Mouse (Mus musculus) forelimb bud, embryonic 11.5 days (tissue): Measurements from ENCODE around the gene Rab37.

ENCODE experiments used
- DNase-seq: peaks from one replicate; pipeline ENCODE4 v3.0.0-alpha.2; 2012; ENCODE audit warnings: low read depth, low spot score

Rab37 gene

DNA sequence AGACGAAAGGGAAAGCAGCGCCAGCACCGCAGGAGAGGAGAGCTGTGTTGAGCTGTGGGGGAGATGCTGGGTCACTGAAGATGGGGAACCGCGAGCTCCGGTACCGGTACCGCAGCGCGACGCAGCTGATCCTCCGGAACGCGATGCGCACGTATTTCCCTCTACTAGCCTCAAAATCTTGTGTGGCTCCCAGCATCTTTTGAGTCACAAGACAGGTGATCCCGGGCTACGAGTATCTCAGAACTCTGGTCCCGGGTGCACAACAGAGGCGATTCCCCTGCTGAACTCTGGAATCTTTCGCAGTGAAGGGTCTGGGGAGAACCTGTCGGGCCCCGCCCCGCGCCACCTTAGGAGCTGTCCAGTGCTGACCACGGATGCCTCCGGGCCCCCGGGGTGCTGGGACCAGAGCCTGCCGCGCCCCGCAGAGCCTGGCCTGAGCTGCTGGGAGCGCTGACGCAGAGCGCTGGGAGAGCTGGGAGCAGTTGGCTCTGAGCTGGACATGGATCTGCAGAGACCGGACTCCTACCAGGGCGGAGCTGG lies at the start of gene Rab37:
Gene Rab37, plus strand, starts transcription at position 70 of the 540 bp plus-strand sequence.
- DNase-seq = no peak

DNA sequence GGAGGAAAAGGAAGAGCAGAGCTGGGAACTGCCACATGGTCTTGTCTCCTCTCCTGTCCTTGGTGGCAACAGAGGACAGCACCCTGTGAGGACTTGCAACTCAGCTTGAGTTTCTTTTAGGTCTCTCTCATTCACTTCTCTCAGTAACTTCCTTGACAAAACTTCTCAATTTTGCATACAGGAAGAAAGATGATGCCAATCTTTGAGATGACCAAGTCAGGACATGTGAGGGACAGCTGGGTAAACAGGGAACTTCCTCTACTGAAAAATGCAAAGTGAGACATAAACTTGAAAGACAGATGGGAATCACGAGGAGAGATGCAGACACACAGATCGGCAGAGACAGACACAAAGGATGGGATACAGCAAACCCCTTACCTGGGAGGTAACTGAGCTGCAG lies 43.0 kb upstream of the Rab37 start, which contains the start of gene Cd300ld3:
Gene Cd300ld3, minus strand, starts transcription at position 151 of the 400 bp plus-strand sequence.
- DNase-seq = no peak

DNA sequence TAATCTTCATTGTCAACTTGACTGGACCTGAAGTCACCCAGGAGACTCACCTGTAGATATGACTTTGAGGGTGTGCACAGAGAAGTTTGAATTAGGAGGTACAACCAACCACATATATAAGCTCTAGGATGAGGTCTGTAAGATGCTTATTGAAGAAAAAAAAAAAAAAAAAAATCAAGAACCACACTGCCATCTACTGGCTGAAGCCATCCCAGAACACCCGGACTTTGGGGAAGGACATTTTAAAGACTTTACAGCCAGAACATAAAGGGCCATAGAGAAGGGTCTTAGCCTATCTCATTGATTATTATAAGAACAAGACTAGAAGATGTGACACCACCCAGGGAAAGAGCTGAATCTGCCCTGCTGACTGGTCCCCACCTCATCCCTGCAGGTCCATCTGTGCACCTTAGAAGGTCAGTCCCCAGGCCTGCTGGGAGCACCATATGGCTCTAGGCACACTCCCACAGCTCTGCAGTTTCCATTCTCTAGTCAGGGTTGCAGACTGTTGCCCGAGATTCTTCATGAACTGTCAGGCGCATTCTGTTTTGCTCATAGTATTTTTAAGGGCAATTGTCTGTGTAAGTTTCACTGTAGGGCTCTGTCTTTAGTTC lies 41.8 kb upstream of the Rab37 start:
- DNase-seq = no peak

DNA sequence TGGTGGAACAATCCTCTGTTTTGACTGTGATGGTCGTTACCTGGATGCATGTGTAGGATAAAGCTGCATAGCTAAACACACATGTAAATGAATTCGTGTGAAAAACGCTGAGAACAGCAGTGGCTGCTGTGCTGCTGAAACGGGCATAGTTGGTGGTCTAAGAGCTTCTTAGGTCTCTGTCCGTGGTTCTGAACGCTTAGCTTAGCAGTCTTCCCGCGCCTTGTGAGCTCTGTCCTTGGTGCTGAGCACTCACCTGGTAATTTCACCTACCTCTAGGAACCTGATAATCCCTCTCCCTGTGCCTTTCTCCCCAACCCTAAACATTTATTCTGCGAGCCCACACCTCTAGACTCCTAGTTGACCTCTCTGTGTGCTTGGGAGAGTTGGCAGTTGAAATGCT lies 39.0 kb upstream of the Rab37 start:
- peak; percentile 88 for DNase-seq

DNA sequence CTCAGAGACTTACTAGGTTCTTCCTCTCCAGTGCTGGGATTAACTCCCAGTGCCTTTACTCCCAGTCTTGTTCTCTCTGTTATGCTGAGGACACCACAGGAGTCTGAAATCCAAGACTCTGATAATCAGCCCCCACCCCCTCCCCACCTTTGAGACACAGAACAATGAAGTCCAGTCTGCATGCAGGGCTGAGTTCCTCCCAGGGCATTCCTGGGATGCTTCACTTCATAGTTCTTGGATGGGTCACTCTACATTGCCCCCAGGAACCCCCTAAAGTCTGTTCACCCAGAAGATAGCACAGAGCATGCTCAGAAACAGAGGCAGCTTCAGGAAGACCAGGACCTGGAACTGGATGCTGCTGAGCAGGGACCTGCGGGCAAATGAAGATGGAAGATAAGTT lies 38.2 kb upstream of the Rab37 start:
- no peak for DNase-seq

DNA sequence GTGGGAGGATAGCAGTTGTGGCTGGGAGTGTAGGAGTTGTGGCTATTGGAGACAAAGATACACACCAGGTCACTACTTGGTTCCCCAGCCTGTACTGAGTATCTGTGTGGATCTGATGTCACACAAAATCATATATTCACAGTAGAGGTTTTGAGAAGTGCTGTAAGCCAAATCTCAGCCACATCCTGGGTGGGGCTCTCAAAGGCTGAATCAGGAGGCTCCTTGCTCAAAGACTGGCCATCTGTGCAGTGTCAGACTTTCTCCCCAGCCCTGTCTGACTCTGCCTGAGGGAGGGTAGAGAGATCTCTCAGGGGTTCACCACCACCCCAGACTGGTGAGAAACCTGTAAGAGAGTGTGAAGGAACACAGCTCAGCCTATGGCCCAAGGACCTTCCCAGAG lies 36.7 kb upstream of the Rab37 start:
- no peak for DNase-seq

DNA sequence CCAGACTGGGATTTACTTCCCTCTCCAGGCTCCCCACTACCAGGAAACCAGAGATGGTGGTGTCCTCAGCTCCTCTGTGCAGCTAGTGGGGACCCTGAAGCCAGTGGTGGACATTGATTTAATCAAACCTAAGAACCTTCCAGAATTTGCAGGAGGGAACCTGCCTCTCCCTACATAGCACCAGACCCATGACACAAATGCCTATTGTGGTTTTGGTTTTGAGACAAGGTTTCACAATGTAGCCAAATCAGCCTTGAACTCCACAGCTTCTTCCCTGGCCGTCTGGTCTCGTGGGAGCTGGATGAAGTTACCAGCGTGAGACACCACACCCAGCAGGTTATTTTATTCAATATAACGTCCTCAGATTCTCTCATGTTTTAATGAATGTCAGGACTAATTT lies 32.5 kb upstream of the Rab37 start:
- DNase-seq = no peak

DNA sequence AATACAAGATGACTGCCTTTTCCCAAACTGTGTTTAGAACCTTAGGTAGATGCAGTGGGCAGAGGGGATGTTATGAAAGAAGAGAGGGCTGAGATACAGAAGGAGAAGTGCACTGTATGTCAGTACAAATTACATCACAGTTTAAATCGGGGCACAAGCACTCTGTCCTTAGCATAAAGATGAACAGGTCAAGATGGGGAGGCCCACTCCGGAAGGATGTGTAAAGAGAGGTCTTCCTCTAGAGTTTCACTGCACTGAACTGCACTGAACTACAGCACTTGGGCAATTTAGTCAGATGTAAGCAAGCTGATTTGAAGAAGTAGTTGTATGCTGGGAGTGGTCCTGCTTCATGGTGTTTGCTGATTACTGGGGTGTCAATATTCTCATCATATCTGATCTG lies 31.4 kb upstream of the Rab37 start:
- DNase-seq = no peak

DNA sequence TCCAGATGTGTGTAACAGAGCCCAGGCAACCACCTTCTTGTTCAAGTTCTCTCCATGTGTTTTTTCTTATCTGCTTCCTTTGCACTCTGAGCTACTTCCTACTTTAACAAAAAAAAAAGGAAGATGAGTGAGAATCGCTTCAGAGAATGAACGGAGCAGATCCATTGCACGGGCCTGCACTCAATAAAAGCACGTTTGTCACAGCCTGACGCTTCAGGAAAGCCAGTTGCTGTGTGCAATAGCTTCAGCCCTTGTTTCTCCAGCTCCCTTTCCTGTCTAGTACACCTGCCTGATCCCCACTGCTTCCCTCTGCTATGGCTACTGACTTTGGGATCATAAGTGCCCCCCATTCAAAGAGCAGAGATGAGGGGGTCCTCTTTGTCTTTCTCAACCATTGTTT lies 29.2 kb upstream of the Rab37 start, which contains the start of gene Cd300e:
Gene Cd300e, minus strand, starts transcription at position 101 of the 400 bp plus-strand sequence.
- no peak for DNase-seq

DNA sequence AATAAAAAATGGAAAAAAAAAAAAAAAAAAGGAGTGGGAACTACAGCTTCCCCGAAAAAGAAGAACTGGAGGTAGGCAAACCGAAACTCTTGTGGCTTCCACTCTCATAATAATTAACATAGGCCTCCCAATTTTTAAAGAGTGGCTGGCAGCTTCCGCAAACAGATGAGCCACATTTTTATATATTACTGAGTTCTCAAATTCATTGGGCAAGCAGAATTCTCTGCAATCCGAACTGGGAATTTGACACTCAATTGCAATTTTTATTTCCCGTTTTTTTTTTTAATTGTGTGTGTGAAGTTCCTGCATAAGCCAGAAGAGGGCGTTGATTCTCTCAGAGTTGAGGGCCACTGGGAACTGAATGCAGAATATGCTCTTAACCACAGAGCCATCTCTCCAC lies 24.5 kb upstream of the Rab37 start:
- no peak for DNase-seq

DNA sequence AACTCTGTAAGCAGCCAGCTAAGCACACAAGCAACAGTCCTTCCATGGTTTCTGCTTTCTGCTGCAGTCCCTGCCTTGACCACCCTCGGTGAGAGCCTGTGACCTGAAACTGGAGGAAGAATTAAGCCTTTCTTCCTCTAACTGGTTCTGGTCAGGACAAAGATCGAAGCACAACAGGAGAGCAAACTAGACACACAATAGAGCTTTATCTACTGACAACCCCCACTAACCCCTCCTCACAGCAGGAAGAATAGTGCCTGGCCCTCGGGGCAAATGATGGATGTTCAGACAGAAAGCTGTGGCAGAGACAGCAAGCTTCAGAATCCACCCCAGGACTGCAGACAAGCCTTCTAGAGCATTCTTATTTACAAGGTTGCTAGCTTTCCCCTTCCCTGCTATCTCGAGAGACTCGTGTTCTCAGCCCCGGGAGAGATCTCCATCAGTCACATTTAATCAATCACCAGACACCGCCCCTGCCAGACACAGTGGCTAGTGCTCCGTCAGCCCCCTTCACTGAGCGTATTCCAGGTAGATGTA lies 20.1 kb upstream of the Rab37 start:
- DNase-seq = no peak

DNA sequence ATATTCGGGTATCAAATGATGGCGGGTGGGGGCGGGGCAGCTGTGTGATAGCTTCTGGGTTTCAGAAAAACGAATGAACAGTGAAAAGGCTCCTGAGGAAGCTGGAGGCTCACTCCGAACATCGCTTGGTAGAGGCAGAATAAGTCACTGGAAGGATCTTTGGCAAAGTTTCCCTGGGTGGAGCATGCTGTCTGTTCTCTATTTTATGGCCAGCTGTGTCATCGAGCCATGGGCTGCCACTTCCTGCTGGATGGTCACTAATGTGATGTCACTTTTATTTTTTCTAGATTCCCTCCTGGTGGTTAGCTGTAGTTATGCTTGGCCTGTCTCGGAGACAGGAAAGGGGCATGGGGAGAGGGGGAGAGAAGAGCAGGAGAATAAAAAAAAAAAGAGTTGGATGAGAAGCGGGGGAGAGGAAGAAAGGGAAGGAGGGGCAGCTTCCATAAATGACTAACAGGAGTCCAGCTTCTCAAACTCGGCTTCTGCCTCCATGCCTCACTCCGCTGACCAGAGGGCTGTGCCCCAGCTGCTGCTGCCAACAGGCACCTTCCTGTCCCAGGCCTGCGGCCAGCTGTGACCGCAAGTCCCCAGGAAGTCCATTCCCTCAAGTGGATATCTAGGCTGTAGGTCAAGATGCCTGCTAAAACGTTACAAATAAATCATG lies 19.5 kb upstream of the Rab37 start:
- DNase-seq = no peak

DNA sequence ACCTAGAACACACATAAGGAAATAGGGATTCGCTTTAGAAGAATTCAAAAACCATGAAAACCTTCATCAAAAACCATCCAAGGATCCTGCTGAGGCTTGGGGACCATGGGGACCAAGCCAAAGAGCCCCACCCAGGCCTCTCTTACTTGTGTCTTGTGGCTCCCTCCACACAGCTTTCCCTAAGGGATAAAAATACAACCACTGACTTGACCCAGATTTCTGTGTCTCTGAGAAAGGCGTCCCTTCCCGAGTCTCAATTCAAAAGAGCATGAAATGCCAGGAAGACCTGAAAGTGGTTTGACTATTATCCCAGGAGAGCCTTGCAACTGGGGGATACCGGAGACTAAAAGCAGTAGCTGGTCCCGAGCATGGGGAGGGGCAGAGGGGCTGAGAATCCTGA lies 18.2 kb upstream of the Rab37 start:
- no peak for DNase-seq

DNA sequence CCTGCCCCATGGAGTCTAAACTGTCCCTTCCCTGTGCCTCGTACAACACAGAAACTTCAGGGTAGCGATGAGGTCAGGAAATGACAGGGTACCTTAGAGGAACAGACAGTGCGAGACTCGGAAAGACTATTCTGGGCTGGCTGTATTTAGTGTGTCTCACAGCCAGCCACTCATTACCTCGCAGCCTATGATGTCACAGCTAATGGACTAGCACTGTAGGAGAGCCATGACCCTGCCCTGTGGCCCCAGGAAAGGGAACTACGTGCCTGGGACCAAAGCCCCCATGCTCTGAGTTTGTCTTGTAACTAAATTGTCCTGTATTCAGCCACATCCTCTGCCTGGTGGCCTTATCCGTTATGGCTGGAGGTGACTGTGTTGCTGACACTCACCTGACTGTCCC lies 15.8 kb upstream of the Rab37 start:
- DNase-seq = no peak

DNA sequence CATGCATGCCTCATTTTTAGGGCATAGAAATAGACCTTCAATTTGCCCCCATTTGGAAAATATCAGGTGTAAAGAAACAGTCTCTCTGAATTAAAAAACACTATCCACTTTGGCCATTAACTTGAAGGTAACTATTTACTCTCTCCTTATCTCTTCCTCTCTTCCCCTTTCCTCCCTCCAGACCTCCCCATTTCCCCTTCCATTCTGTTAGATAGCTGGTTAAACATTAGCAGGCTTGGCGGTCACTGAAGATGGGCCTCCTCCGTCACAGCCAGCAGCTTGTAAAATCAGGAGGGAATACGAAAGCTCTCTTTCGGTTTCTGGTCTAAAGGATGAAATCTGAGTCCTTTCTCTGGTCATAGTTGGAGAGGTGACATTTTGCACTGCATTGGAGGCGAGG lies 15.4 kb upstream of the Rab37 start:
- no peak for DNase-seq

DNA sequence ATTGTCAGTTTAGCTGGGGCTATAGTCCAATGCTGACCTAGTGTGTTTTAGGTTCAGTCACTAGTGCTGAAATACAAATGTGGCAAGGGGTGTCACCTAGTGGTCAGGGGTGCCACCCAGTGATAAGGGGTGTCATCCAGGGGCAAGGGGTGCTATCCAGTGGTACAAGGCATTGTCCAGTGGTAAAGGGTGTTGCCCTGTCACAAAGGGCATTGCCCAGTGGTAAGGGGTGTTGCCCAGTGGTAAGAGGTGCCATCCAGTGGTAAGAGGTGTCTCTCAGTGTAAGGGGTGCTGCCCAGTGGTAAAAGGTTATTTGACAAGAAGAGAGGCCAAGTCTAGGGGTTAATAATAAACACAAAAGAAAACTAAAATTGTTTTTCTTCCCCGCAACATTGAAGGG lies 13.8 kb upstream of the Rab37 start:
- no peak for DNase-seq

DNA sequence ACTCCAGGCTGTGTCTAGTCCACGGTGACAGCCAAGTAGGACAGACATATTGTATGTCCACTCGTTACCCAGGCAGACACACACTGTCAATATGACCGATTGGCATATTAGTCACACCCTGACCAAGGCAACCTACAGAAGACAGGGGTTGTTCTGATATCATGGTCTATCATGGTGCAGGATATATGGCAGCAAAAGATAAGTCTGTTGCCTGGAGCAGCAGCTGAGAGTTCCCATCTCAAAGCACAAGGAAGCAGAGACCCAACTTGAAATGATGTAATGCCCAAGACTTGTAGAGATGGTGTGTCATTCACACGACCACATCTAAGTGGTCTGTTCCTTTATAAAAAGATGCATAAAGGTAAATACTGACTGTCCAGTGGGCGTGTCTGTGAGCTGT lies 12.6 kb upstream of the Rab37 start:
- DNase-seq = no peak

DNA sequence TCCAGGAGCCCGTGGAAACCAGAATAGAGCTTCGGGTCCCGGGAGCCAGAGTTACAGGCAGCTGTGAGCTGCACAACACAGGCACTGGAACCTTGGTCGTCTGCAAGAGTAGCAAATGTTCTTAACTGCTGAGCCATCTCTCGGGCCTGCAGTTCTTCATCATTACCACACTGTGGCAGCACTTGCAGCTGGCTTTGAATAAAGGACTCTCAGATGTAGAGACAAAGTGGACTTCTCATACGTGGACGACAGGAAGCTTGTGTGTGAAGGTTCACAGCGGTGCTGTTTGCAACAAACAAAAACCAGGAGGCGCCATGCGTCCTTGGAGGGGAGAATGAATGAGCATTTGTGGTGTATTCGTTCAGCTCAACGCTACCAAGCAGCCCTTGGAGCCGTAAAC lies 10.3 kb upstream of the Rab37 start:
- DNase-seq = peak; percentile 65

DNA sequence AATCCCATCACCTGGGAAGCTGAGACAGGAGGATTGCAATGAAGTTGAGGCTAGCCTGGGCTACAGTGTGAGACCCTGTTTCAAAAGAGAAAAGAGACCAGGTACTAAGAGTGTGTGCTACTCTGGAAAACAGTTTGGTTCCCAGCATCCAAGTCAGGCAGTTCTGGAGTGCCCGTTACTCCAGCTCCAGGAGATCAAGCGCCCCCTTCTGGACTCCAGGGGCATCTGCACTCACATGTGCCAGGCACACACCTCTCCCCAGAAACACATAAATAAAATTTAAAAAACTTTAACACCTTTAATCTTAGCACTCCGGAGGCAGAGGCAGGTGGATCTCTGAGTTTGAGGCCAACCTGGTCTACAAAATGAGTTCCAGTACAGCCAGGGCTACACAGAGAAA lies 9.9 kb upstream of the Rab37 start:
- no peak for DNase-seq

DNA sequence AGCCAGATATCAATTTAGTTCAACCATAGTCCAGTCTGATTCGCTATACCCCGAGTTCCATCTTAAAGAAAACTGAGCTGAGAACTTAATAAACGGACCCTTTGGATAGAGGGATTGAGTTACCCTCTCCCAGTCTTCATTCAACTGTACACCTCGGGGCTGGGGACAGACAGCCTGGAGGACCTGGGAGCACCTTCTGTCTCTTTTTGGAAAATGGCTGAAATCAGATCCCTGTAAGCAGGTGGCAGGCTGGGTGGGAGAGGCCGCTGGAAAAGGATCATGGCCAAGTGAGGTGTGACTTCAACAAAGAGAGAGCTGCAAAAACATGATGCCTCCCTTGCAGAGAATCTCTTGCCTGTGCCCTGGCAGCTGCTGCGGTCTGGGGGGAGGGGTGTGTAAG lies 9.0 kb upstream of the Rab37 start:
- no peak for DNase-seq

DNA sequence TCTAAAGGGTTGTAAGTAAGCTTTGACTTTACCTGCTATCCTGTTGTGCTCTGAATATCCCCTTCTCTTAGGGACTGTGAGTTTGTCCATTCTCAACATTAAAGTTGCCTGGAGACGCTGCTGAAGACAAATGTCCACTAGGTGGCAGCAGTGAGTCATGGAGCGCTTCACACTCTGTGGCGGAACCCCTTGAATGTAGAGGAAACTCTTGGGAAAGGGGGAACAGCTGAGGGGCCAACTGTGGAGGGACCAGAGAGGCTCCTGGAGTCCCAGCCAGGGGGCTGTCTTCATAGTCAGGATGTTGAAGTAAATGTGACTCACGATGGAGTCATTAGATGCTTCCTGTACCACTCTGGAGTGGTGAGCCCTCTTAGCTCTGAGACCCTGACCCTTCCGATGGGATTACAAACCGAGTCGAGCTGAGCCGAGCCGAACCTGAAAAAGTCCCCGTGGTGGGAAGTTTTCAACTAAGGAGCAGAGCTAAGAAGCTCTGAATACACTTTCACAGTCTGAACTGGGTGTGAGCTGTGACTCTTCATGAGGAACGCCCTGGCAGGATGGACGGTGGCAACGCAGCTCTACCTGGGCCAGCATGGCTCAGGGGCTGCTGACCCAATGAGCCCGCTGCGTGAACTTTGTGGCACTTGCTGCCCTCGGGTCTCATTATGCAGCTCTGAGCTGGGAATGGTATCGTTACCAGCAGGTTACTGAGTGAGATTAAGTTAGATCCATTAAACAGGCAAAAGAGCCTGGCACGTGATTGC lies 7.7 kb upstream of the Rab37 start:
- DNase-seq = peak; percentile 81

DNA sequence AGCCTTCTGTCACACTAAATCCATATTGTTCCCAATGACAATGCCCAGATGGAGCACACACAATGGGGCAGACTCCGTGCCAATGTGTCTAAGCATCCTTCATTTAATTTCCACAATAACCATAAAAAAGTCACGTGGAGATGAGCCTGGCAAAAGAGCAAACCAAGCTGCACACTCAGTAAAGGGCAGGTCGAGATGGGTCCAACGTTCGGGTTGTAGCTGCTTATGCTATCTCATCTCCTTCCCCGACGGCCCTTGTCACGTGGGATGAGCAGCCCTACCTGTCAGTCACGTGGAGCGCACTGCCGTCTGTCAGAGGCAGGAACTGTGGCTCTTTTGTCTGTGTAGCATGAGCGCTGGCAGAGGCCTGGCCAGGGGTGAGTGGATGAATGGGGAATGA lies 6.6 kb upstream of the Rab37 start:
- DNase-seq = no peak
